Mouse (Mus musculus) brain, embryonic 14.5 days (tissue): Measurements from ENCODE around the gene Tmem248.

Experiments used
- CTCF ChIP-seq: fragments of 200-500 bp; IDR thresholded peaks from 2 replicates; pipeline ENCODE4 v1.5.1; 2012; ENCODE audit warnings: inconsistent platforms, mild to moderate bottlenecking, moderate library complexity, borderline replicate concordance; ENCODE audit not compliant: insufficient read depth, insufficient read length; ENCODE audit errors: extremely low read depth
- POLR2A ChIP-seq: fragments of 200-500 bp; IDR thresholded peaks from 2 replicates; pipeline ENCODE4 v1.6.1; 2012; ENCODE audit warnings: mild to moderate bottlenecking, inconsistent platforms, borderline replicate concordance; ENCODE audit not compliant: poor library complexity, insufficient read depth, insufficient read length, severe bottlenecking; ENCODE audit errors: extremely low read depth

- no peak for TF ChIP-seq CTCF
- TF ChIP-seq POLR2A = no peak
Observed at GRCm38 (mm10) chr5:130190909-130191308, 26.0 kb upstream of the Tmem248 start.
